Mouse (Mus musculus): Measurements from ENCODE around the gene Hamp. TPM values are rescaled to one million over a fixed set of nuclear protein-coding genes. Genes with fewer than 3 reads are reported as not detected.
"Not testable (repeated sequence)": the region's sequence is repeated elsewhere in the genome, so short reads cannot be mapped to it uniquely, and the experiment has no call there.

Gene Hamp
- polyA plus RNA-seq, 1 experiment from 2014 or later, result not detected

GRCm38 (mm10) chr7:30954971-30955520 lies 11.2 kb upstream of the Hamp start:
- peak overlapping the region; percentile 91 for H3K4me3 ChIP-seq
- peak overlapping the region; percentile 82 for H3K4me2 ChIP-seq
- H3K27me3 ChIP-seq, result no peaks in the 10 kb centered on the region
- H3K36me3 ChIP-seq, result peaks cover 65% of the 10 kb centered on the region
- peaks cover 23% of the 10 kb centered on the region for H3K4me1 ChIP-seq
- H3K27ac ChIP-seq, result no peak overlapping the region
- H3K9me3 ChIP-seq, result no peaks in the 10 kb centered on the region
- ATAC-seq (ENCODE audit: insufficient number of reproducible peaks, insufficient read depth, low FRiP score, low TSS enrichment, low read depth), result no peak
- 83% methylated on average over 12 of the region's 12 CpGs for WGBS
- peak overlapping the region; percentile 99 for H3K9ac ChIP-seq

GRCm38 (mm10) chr7:30954036-30954435 lies 10.2 kb upstream of the Hamp start:
- peaks cover 23% of the 10 kb centered on the region for H3K4me1 ChIP-seq
- 0 out of 2 replicates have a peak overlapping the region, but pooled peaks have one; percentile 27 for H3K9ac ChIP-seq
- H3K4me3 ChIP-seq, result no peak overlapping the region
- H3K4me2 ChIP-seq, result no peak overlapping the region
- H3K9me3 ChIP-seq, result no peaks in the 10 kb centered on the region
- ATAC-seq (ENCODE audit: insufficient number of reproducible peaks, insufficient read depth, low FRiP score, low TSS enrichment, low read depth), result no peak
- peaks cover 68% of the 10 kb centered on the region for H3K36me3 ChIP-seq
- no peak overlapping the region for H3K27ac ChIP-seq
- WGBS, result 89% methylated on average over 3 of the region's 3 CpGs
- H3K27me3 ChIP-seq, result no peaks in the 10 kb centered on the region

GRCm38 (mm10) chr7:30953459-30953858 lies 9.6 kb upstream of the Hamp start:
- WGBS, result 88% methylated on average over 6 of the region's 6 CpGs
- ATAC-seq (ENCODE audit: insufficient number of reproducible peaks, insufficient read depth, low FRiP score, low TSS enrichment, low read depth), result no peak
- no peak overlapping the region for H3K4me3 ChIP-seq
- peaks cover 17% of the 10 kb centered on the region for H3K4me1 ChIP-seq
- H3K27me3 ChIP-seq, result no peaks in the 10 kb centered on the region
- no peak overlapping the region for H3K27ac ChIP-seq
- H3K36me3 ChIP-seq, result peaks cover 66% of the 10 kb centered on the region
- no peak overlapping the region for H3K4me2 ChIP-seq
- H3K9ac ChIP-seq, result 0 out of 2 replicates have a peak overlapping the region, but pooled peaks have one; percentile 27
- no peaks in the 10 kb centered on the region for H3K9me3 ChIP-seq

- WGBS, result 93% methylated on average over 16 of the region's 16 CpGs
- H3K36me3 ChIP-seq, result peaks cover 63% of the 10 kb centered on the region
- H3K27me3 ChIP-seq, result no peaks in the 10 kb centered on the region
- H3K27ac ChIP-seq, result no peak overlapping the region
- H3K9me3 ChIP-seq, result no peaks in the 10 kb centered on the region
- H3K4me1 ChIP-seq, result peaks cover 10% of the 10 kb centered on the region
- no peak for ATAC-seq (ENCODE audit: insufficient number of reproducible peaks, insufficient read depth, low FRiP score, low TSS enrichment, low read depth)
- no peak overlapping the region for H3K4me3 ChIP-seq
- H3K4me2 ChIP-seq, result no peak overlapping the region
- no peak overlapping the region for H3K9ac ChIP-seq
These were observed 8.8 kb upstream of the Hamp start for GRCm38 (mm10) chr7:30952441-30953265.

- H3K27ac ChIP-seq; H3K9me3 ChIP-seq; H3K4me3 ChIP-seq; H3K4me1 ChIP-seq; H3K4me2 ChIP-seq; H3K27me3 ChIP-seq; H3K9ac ChIP-seq; ATAC-seq (ENCODE audit: insufficient number of reproducible peaks, insufficient read depth, low FRiP score, low TSS enrichment, low read depth): not testable (repeated sequence)
- 90% methylated on average over 3 of the region's 3 CpGs for WGBS
- H3K36me3 ChIP-seq, result peaks cover 75% of the 10 kb centered on the region
These were observed 6.1 kb upstream of the Hamp start for GRCm38 (mm10) chr7:30949902-30950301.

GRCm38 (mm10) chr7:30945876-30946275 lies 2.0 kb upstream of the Hamp start:
- no peak overlapping the region for H3K27ac ChIP-seq
- peaks cover 37% of the 10 kb centered on the region for H3K36me3 ChIP-seq
- no peak for ATAC-seq (ENCODE audit: insufficient number of reproducible peaks, insufficient read depth, low FRiP score, low TSS enrichment, low read depth)
- WGBS, result 90% methylated on average over 7 of the region's 7 CpGs
- H3K9me3 ChIP-seq, result no peaks in the 10 kb centered on the region
- no peak overlapping the region for H3K4me3 ChIP-seq
- H3K9ac ChIP-seq, result no peak overlapping the region
- no peaks in the 10 kb centered on the region for H3K27me3 ChIP-seq
- H3K4me1 ChIP-seq, result no peaks in the 10 kb centered on the region
- H3K4me2 ChIP-seq, result no peak overlapping the region

GRCm38 (mm10) chr7:30945466-30945865 lies 1.6 kb upstream of the Hamp start:
- H3K27me3 ChIP-seq; ATAC-seq (ENCODE audit: insufficient number of reproducible peaks, insufficient read depth, low FRiP score, low TSS enrichment, low read depth); H3K9ac ChIP-seq; H3K9me3 ChIP-seq; H3K4me2 ChIP-seq; H3K4me1 ChIP-seq; H3K4me3 ChIP-seq; H3K27ac ChIP-seq: not testable (repeated sequence)
- 89% methylated on average over 7 of the region's 7 CpGs for WGBS
- H3K36me3 ChIP-seq, result peaks cover 32% of the 10 kb centered on the region

GRCm38 (mm10) chr7:30944706-30945105 lies 874 bp upstream of the Hamp start:
- H3K27me3 ChIP-seq; H3K9ac ChIP-seq; H3K4me2 ChIP-seq; H3K9me3 ChIP-seq; H3K4me1 ChIP-seq; ATAC-seq (ENCODE audit: insufficient number of reproducible peaks, insufficient read depth, low FRiP score, low TSS enrichment, low read depth); H3K27ac ChIP-seq; H3K4me3 ChIP-seq: not testable (repeated sequence)
- H3K36me3 ChIP-seq, result peaks cover 26% of the 10 kb centered on the region
- WGBS, result 60% methylated on average over 2 of the region's 2 CpGs

- H3K4me1 ChIP-seq; H3K4me2 ChIP-seq; H3K27ac ChIP-seq; ATAC-seq (ENCODE audit: insufficient number of reproducible peaks, insufficient read depth, low FRiP score, low TSS enrichment, low read depth); H3K9ac ChIP-seq; H3K4me3 ChIP-seq; H3K9me3 ChIP-seq; H3K27me3 ChIP-seq: not testable (repeated sequence)
- 33% methylated on average over 3 of the region's 3 CpGs for WGBS
- H3K36me3 ChIP-seq, result peaks cover 15% of the 10 kb centered on the region
These were observed 1.5 kb downstream of the Hamp start for GRCm38 (mm10) chr7:30942365-30942764.

- H3K27ac ChIP-seq; H3K9me3 ChIP-seq; H3K36me3 ChIP-seq; H3K4me2 ChIP-seq; H3K4me3 ChIP-seq; ATAC-seq (ENCODE audit: insufficient number of reproducible peaks, insufficient read depth, low FRiP score, low TSS enrichment, low read depth); H3K4me1 ChIP-seq; H3K27me3 ChIP-seq; H3K9ac ChIP-seq: not testable (repeated sequence)
- 88% methylated on average over 1 of the region's 1 CpGs for WGBS
These were observed 3.8 kb downstream of the Hamp start for GRCm38 (mm10) chr7:30940070-30940469.

GRCm38 (mm10) chr7:30935422-30936099 lies 8.3 kb downstream of the Hamp start:
- not testable (repeated sequence) for H3K36me3 ChIP-seq; H3K4me2 ChIP-seq; H3K4me1 ChIP-seq; H3K27ac ChIP-seq; H3K27me3 ChIP-seq; H3K4me3 ChIP-seq; H3K9me3 ChIP-seq; ATAC-seq (ENCODE audit: insufficient number of reproducible peaks, insufficient read depth, low FRiP score, low TSS enrichment, low read depth); H3K9ac ChIP-seq
- 56% methylated on average over 6 of the region's 6 CpGs for WGBS

- not testable (repeated sequence) for H3K9ac ChIP-seq
These were observed 19.3 kb downstream of the Hamp start, which contains the start of gene Hamp2 for GRCm38 (mm10) chr7:30924581-30924980. Gene Hamp2 (minus strand): TSS chr7:30924681.

More at GRCm38 (mm10) chr7:30924581-30924980, 19.3 kb downstream of the Hamp start, which contains the start of gene Hamp2:
- not testable (repeated sequence) for H3K36me3 ChIP-seq; H3K27me3 ChIP-seq; ATAC-seq (ENCODE audit: insufficient number of reproducible peaks, insufficient read depth, low FRiP score, low TSS enrichment, low read depth); H3K4me2 ChIP-seq; H3K27ac ChIP-seq; H3K9me3 ChIP-seq; H3K4me3 ChIP-seq; H3K4me1 ChIP-seq
- 74% methylated on average over 2 of the region's 2 CpGs for WGBS

Measured in embryonic facial prominence, embryonic 13.5 days (tissue).